Mouse (Mus musculus) heart, postnatal 0 days (tissue): ENCODE measurements at regions not wholly inside any gene's neighbourhood (a gene's known extent, or its start where the extent isn't known, plus 50 kb on each side); places are given as distances from the start of the nearest gene placed in this dataset.

ENCODE experiments used
- ATAC-seq: fragments of 200-750 bp; cut with Nextera tagmentation; 2 replicates; pipeline ENCODE4 v1.8.0; 2017; ENCODE audit warnings: low read depth, moderate number of reproducible peaks, moderate library complexity; ENCODE audit not compliant: insufficient read depth
- DNase-seq: peaks from one replicate; pipeline ENCODE4 v3.0.0-alpha.2; 2016; ENCODE audit warnings: low spot score
- H3K27ac ChIP-seq: fragments of 300-500 bp; sonication (generic); 2 replicates; pipeline ENCODE4 v1.5.1; 2014; ENCODE audit warnings: low read depth, mild to moderate bottlenecking
- H3K27me3 ChIP-seq: fragments of 300-500 bp; sonication (generic); 2 replicates; pipeline ENCODE4 v1.6.1; 2014; ENCODE audit warnings: low read length, mixed read lengths; ENCODE audit not compliant: control insufficient read depth, insufficient read depth
- H3K36me3 ChIP-seq: fragments of 300-500 bp; sonication (generic); replicated peaks from 2 replicates; pipeline ENCODE4 v1.6.1; 2014; ENCODE audit warnings: low read length, mixed read lengths; ENCODE audit not compliant: control insufficient read depth, insufficient read depth
- H3K4me1 ChIP-seq: fragments of 300-500 bp; sonication (generic); 2 replicates; pipeline ENCODE4 v1.6.1; 2014; ENCODE audit warnings: antibody characterized with exemption; ENCODE audit not compliant: control insufficient read depth, insufficient read depth
- H3K4me2 ChIP-seq: fragments of 300-500 bp; sonication (generic); 2 replicates; pipeline ENCODE4 v1.6.1; 2014; ENCODE audit warnings: low read depth, mild to moderate bottlenecking, low read length, moderate library complexity
- H3K4me3 ChIP-seq: fragments of 300-500 bp; sonication (generic); 2 replicates; pipeline ENCODE4 v1.5.1; 2014; ENCODE audit warnings: low read depth, low read length
- H3K9ac ChIP-seq: fragments of 300-500 bp; sonication (generic); replicated peaks from 2 replicates; pipeline ENCODE4 v1.6.1; 2014; ENCODE audit warnings: low read depth, low read length, mixed read lengths
- H3K9me3 ChIP-seq: fragments of 300-500 bp; sonication (generic); replicated peaks from 2 replicates; pipeline ENCODE4 v1.6.1; 2016; ENCODE audit warnings: low read length; ENCODE audit not compliant: control insufficient read depth
- CTCF ChIP-seq: IDR thresholded peaks from 2 replicates; pipeline ENCODE4 v1.5.1; 2016; ENCODE audit warnings: antibody characterized with exemption, control low read depth, low read depth
- EP300 ChIP-seq: IDR thresholded peaks from 2 replicates; pipeline ENCODE4 v1.6.1; 2016; ENCODE audit warnings: antibody characterized with exemption, low read depth
- WGBS: fragments of 180-500 bp; shearing (Covaris S2); extraction: QIAGEN DNeasy Blood & Tissue Kit; methylation state at CpG from one replicate; pipeline ENCODE4 v1.1.7; 2014; 5-methylcytosine and 5-hydroxymethylcytosine counted together

DNA sequence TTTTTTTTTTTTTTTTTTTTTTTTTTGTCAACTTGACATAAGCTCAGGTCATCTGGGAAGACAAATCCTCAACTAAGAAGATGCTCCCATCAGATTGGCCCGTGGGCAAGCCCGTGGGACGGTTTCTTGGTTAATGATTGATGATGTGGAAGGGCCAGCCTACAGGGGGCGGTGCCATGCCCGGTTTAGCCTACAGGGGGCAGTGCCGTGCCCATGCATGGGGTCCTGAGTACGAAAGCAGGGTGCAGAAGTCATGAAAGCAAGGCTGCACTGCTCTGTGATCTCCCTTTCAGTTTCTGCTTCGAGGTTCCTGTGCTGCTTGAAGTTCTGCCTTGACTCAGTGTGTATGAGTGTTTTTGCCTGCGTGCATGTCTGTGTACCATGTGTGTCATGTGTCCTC lies 127.7 kb upstream of the Lhx8 start:
- no peak overlapping the region for H3K9ac ChIP-seq
- no peaks in the 10 kb centered on the region for H3K4me1 ChIP-seq
- no peak for ATAC-seq
- no peak overlapping the region for H3K4me2 ChIP-seq
- WGBS, result 72% methylated on average over 9 of the region's 9 CpGs
- H3K4me3 ChIP-seq, result no peak overlapping the region
- TF ChIP-seq CTCF (no peak), EP300 (no peak)
- H3K27me3 ChIP-seq, result no peaks in the 10 kb centered on the region
- H3K27ac ChIP-seq, result no peak overlapping the region
- no peaks in the 10 kb centered on the region for H3K36me3 ChIP-seq
- DNase-seq, result no peak
- no peaks in the 10 kb centered on the region for H3K9me3 ChIP-seq

DNA sequence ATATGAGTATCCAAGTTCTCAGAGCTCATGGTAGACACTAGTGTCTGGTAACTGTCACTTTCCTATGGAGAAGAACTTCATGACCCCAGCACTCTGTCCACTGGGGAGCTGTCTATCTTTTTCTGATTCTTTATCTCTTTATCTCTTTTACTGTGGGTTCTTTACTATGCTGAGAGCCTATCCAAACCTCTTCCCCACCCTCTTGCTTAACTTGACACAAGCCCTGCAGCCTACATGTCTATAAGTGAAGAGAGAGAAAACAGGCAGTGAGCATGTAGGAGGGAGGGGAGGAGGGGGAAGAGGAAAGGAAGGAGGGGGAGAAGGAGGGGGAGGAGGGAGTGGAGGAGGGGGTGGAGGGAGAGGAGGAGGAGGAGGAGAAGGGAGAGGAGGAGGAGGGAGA lies 122.6 kb upstream of the Lhx8 start:
- ATAC-seq (no peak), DNase-seq (no peak)
- no peak overlapping the region for H3K9ac ChIP-seq
- 0 out of 2 replicates have a peak, but pooled peaks cover 8% of the 10 kb centered on the region for H3K9me3 ChIP-seq
- no peak overlapping the region for H3K27ac ChIP-seq
- no peak overlapping the region for H3K4me3 ChIP-seq
- H3K36me3 ChIP-seq, result no peaks in the 10 kb centered on the region
- TF ChIP-seq EP300 (no peak), CTCF (no peak)
- no peak overlapping the region for H3K4me2 ChIP-seq
- no peaks in the 10 kb centered on the region for H3K4me1 ChIP-seq
- no peaks in the 10 kb centered on the region for H3K27me3 ChIP-seq

DNA sequence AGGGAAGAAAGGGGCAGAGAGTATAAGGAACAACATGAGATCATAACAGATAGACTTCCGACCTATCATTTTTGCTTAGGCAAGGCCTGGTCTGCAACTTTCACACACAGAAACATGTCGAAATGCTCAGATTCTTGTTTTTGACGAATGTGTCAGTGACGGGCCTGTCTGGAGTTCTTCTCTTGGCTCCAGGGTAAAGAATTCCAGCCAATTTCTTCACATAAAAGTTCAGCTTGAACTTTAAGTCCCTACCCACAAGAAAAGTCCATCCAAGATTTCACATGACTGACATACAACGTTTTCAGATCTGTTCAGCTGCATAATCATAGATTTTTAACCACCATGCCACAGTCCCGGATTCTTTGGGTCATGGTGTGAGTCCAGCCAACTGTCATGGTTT lies 122.1 kb upstream of the Lhx8 start:
- no peak overlapping the region for H3K4me2 ChIP-seq
- no peak overlapping the region for H3K27ac ChIP-seq
- ATAC-seq, result no peak
- TF ChIP-seq EP300 (no peak), CTCF (no peak)
- 0 out of 2 replicates have a peak, but pooled peaks cover 9% of the 10 kb centered on the region for H3K9me3 ChIP-seq
- no peak for DNase-seq
- no peaks in the 10 kb centered on the region for H3K36me3 ChIP-seq
- H3K9ac ChIP-seq, result no peak overlapping the region
- no peaks in the 10 kb centered on the region for H3K27me3 ChIP-seq
- no peak overlapping the region for H3K4me3 ChIP-seq
- H3K4me1 ChIP-seq, result no peaks in the 10 kb centered on the region
- WGBS, result 58% methylated on average over 6 of the region's 6 CpGs

DNA sequence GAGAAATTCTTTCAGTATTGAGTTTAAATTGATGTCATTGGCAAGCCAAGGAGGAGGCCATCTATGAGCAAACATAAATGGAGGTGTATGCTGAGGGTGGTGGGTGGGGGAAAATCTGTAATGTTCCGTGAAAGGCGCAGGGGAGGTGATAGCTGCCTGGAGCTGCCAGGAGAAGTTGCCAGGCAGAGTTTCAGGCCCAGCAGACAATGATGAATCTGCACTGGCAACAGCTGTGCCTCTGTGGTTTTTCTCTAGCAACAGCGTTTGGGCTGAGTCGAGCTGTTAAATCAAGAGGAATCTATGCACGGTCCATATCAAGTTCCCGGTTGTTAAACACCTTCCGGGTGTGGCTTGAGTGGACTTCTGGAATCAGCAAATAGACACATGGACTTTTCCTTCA lies 120.7 kb upstream of the Lhx8 start:
- DNase-seq, result no peak
- 0 out of 2 replicates have a peak, but pooled peaks cover 9% of the 10 kb centered on the region for H3K9me3 ChIP-seq
- WGBS, result 70% methylated on average over 7 of the region's 7 CpGs
- no peak overlapping the region for H3K27ac ChIP-seq
- H3K27me3 ChIP-seq, result no peaks in the 10 kb centered on the region
- H3K36me3 ChIP-seq, result no peaks in the 10 kb centered on the region
- H3K4me3 ChIP-seq, result no peak overlapping the region
- ATAC-seq, result no peak
- no peak overlapping the region for H3K4me2 ChIP-seq
- TF ChIP-seq CTCF (no peak), EP300 (no peak)
- no peaks in the 10 kb centered on the region for H3K4me1 ChIP-seq
- H3K9ac ChIP-seq, result no peak overlapping the region

DNA sequence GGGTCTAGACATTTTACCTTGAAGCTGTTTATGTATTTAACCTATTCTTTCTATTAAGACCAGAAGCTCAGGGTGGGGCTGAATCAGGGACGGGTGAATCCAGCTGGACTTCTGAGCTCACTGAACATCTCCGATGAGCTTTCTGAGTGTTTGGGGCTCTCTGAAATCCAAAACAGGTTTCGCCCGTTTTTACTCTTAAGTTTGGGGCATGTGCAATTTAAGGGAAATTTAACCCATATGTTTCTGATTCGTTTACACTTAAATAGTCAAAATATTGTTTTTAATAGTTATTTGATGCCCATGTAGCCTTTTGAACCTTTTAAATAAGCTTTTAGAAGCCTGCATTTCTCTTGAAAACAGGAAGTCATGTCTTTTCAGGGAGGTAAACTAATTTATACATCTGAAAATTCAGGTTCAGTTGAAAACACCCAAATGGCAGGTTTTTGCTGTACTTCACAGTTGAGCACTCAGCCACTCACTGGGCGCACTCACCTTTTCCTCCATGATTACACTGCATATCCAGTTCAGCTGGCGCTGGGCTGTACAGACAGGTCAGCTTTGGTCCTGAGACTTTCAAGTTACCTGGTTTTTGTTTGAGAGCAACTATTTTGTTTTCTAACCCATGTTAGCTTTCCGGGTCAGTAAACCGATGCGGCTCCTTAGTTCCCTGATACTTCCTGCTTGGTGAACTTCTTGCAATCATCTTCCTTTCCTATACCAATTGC lies 113.1 kb upstream of the Lhx8 start:
- 75% methylated on average over 10 of the region's 10 CpGs for WGBS
- TF ChIP-seq EP300, result no peak
- TF ChIP-seq CTCF, result no peak
- no peaks in the 10 kb centered on the region for H3K27me3 ChIP-seq
- H3K4me3 ChIP-seq, result no peak overlapping the region
- H3K9me3 ChIP-seq, result 0 out of 2 replicates have a peak, but pooled peaks cover 6% of the 10 kb centered on the region
- H3K27ac ChIP-seq, result no peak overlapping the region
- no peak overlapping the region for H3K9ac ChIP-seq
- H3K36me3 ChIP-seq, result no peaks in the 10 kb centered on the region
- DNase-seq, result no peak
- H3K4me2 ChIP-seq, result no peak overlapping the region
- ATAC-seq, result no peak
- no peaks in the 10 kb centered on the region for H3K4me1 ChIP-seq

DNA sequence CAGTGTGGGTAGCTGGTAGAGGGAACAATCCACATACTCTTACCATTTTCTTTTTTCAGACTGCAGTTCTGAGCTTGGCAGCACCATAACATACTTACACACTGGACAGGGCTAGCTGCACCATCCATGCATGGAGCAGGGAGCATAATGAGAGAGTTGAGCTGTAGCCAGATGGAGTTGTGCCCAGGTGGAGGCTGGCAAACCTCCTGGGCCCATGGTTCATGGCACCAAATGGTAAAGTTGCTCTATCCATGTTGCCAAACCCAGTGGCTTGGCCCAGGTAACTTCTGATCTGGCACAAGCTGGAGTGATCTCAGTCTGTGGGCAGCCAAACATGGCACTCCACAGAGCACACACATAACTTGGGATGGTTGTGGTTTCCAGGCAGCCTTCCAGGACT lies 111.0 kb upstream of the Lhx8 start:
- DNase-seq, result no peak
- TF ChIP-seq EP300 (no peak), CTCF (no peak)

More for the DNA sequence above, 111.0 kb upstream of the Lhx8 start:
- Histone ChIP-seq H3K4me2 (no peak overlapping the region), H3K9me3 (no peaks in the 10 kb centered on the region; the same call in 1 of the 2 replicates), H3K4me3 (no peak overlapping the region), H3K4me1 (no peaks in the 10 kb centered on the region), H3K27me3 (no peaks in the 10 kb centered on the region), H3K36me3 (no peaks in the 10 kb centered on the region), H3K27ac (no peak overlapping the region), H3K9ac (no peak overlapping the region)
- no peak for ATAC-seq
